Mouse (Mus musculus): Measurements from ENCODE around the gene Hoxc8.

- TF ChIP-seq POLR2A (IDR thresholded peaks at IDR 0.05; ENCODE audit: low read depth, low read length) (no peak), CTCF (IDR thresholded peaks at IDR 0.05; ENCODE audit: extremely low read depth, insufficient read depth, insufficient read length, insufficient replicate concordance) (no peak)
Measured at GRCm38 (mm10) chr15:102992863-102993262, 2.5 kb downstream of the Hoxc8 start.

Measured in spleen, adult 2 months (tissue).